Mouse (Mus musculus): ENCODE measurements around the gene Gm47959.

Gene Gm47959

GRCm38 (mm10) chr1:83032508-83032907, 32.2 kb downstream of the Gm47959 start:
- no peak for DNase-seq (ENCODE audit: low read depth, low spot score)

DNA sequence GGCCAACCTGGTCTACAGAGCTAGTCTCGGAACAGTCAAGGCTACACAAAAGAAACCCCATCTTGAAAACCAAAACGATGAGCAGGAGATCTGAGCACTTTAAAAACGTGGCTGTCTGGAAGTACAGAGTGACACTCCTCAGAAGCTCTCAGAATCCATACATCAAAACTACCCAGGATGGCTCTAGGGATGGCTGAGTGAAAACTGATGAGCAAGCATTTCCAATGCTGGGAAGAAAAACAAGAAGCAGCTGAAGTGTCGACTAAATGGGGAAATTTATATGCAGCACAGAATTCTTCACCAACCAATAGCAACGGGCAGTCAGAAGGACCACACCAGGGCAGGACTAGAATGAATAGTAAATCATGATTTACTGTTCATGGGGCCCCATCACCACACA, 34.2 kb downstream of the Gm47959 start:
- DNase-seq (ENCODE audit: low read depth, low spot score): no peak

GRCm38 (mm10) chr1:83036892-83037667, 36.7 kb downstream of the Gm47959 start:
- no peak for DNase-seq (ENCODE audit: low read depth, low spot score)

- peak; percentile 59 for DNase-seq (ENCODE audit: low read depth, low spot score)
Measured at GRCm38 (mm10) chr1:83038109-83038672, 37.8 kb downstream of the Gm47959 start, which contains the start of gene Slc19a3. Slc19a3 (minus strand) TSS chr1:83038448.

DNA sequence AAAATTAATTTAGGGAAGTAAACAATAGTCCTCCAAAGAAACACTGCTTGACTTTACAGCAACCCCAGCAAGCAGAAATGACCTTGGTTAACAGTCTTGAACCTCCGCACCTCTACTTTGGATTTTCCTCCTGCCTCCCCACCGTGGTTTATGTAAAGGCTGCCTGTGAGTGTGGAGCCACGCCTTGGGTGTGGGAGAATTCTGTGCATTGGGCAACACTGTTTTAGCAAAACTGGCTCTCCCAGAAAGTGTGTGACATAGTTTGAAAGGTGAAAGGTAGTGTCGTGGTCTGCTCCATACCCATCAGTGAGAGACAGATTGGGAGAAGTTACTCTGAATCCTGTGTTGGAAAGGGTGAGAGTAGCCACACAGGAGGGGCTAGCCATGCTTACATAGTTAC, 38.7 kb downstream of the Gm47959 start:
- DNase-seq (ENCODE audit: low read depth, low spot score): peak; percentile 27

GRCm38 (mm10) chr1:83042380-83042779, 42.0 kb downstream of the Gm47959 start, which contains the start of gene Krtap28-10:
Krtap28-10 (minus strand) TSS chr1:83042480.
- no peak for DNase-seq (ENCODE audit: low read depth, low spot score)

DNA sequence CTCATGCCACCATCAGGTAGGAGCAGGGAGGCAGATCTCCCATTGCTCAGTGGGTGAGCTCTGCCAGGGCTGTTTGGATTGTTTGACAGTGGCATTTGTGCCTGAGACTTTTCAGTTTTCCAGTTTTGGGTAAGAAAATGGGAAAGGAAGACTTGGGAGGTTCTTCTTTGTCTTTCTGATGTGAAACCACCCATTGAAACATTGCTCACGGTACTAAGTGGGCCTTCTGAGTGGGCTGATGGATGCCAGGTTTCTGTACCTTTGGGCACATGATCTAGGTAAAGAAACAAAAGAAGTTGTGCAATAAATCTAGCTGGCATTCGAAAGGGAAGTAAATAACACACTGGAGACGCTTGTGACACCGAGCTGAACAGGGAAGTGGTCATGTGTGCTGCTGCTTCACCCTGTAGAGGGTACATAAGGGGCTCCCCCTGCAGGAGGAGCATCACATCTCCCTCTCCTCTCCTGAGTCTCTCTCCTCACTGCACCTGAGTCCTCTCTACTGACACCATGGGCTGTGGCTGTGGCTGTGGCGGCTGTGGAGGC, 44.6 kb downstream of the Gm47959 start, which contains the start of gene Gm47969:
TSS of gene Gm47969 (plus strand) at position 51 of the 546 bp plus-strand sequence.
- no peak for DNase-seq (ENCODE audit: low read depth, low spot score)
